Mouse (Mus musculus): ENCODE results near the gene Six1. TPM values are rescaled to one million over a fixed set of nuclear protein-coding genes. Genes with fewer than 3 reads are reported as not detected.

Six1 gene
- total RNA-seq (2023): under 1 TPM in 1 of 2 experiments, not detected in 1; 0.11 TPM

DNA sequence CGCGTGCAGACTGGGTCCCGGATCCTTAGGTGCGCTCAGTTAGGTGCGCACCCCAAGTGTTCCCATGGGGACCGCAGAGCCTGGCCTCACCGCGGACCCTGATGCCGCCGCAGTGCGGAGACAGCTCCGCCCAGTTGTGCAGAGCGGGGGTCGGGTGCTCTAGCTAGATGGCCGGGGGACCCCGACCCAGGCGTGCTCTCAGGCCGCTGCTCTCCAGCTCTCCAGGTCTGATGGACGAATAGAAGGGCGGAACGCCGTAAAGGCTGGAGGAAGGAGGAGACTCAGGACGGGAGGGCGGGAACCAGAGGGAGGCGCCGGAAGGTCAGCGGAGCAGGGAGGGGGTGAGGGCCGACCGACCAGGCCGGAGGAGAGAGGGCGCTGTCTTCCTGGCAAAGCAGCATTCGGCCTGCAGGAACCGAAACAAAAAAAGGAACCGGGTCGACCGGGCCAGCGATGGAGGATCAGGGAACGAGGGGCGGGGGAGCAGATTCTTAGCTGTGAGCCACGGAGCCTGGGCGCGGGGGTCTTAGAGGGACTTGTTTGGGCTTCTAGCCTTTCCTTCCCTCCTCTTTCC is at the start of gene Six1:
Gene Six1, minus strand, starts transcription at position 220 of the 574 bp plus-strand sequence.

Other genes with a start within 250 kb of the Six1 start
- not detected for gene Six6, start 114.0 kb downstream of the Six1 start, total RNA-seq (2023)
- not detected for gene 4930447C04Rik, start 113.1 kb downstream of the Six1 start, total RNA-seq (2023)
- under 1 TPM; 0.07 TPM for gene Six4, start 59.6 kb upstream of the Six1 start, total RNA-seq (2023)
- gene Mnat1, start 69.8 kb upstream of the Six1 start, total RNA-seq (2023): 1 to 10 TPM; 7.4 to 8.2 TPM
- 1 to 10 TPM; 5.5 to 6.7 TPM for gene Trmt5, start 232.8 kb upstream of the Six1 start, total RNA-seq (2023)
- 10 to 100 TPM in 1 of 2 experiments, 1 to 10 TPM in 1; 9.9 to 11.1 TPM for gene Slc38a6, start 232.9 kb upstream of the Six1 start, total RNA-seq (2023)

Measured in neutrophil, adult 83 days (primary cell).